Mouse (Mus musculus): ENCODE data around the gene Ankrd40. TPM values are rescaled to one million over a fixed set of nuclear protein-coding genes. Genes with fewer than 3 reads are reported as not detected.
A peak's percentile ranks its signal among the peaks of the same experiment; 100 is the strongest.

Gene Ankrd40
- polyA plus RNA-seq, 1 experiment, result 47.6 TPM

DNA sequence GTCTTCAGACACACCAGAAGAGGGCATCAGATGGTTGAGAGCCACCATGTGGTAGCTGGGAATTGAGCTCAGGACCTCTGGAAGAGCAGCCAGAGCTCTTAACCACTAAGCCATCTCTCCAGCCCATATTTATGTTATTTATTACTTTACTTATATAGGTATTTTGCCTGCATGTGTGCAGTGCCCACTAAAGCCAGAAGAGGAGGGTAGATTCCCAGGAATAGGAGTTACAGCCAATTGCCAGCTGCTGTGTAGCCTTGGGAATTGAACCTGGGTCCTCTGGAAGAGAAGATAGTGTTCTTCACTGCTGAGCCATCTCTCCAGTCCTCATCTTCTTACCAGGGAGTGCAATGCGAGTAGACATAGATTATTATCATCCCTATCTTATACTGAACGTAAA, 22.0 kb downstream of the Ankrd40 start:
- Histone ChIP-seq H3K27ac (ENCODE audit: insufficient read depth, low read depth, low read length) (no peak overlapping the region), H3K4me1 (ENCODE audit: control insufficient read depth, insufficient read depth, low read length) (no peaks in the 10 kb centered on the region; the same call in 1 of the 2 replicates), H3K4me3 (ENCODE audit: insufficient read depth, low read length) (no peak overlapping the region)
- no peak for TF ChIP-seq POLR2A (IDR thresholded peaks at IDR 0.05; ENCODE audit: borderline replicate concordance, low read depth, low read length)
- TF ChIP-seq CTCF (IDR thresholded peaks at IDR 0.05; ENCODE audit: low read depth, low read length), result no peak

DNA sequence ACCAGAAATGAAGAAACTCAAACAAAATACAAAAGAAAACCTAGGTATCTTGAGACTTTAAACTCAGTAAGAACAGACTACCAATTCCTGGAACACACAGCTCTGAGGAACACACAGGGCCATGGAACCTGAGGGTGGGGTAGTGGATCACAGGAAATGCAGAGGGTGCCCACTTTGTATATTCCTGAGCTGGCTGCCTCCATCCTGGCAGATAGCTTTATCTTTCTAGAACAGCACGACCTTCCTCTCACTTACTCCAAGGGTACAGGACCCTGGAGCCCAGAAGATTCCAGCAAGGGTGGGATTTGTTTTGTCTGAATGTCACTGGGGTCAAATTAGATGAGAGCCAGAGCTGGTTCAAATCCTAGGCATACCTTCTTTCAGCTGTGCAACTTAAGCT, 22.5 kb downstream of the Ankrd40 start:
- Histone ChIP-seq H3K4me1 (ENCODE audit: control insufficient read depth, insufficient read depth, low read length) (no peaks in the 10 kb centered on the region; the same call in 1 of the 2 replicates), H3K27ac (ENCODE audit: insufficient read depth, low read depth, low read length) (no peak overlapping the region), H3K4me3 (ENCODE audit: insufficient read depth, low read length) (no peak overlapping the region)
- TF ChIP-seq POLR2A (IDR thresholded peaks at IDR 0.05; ENCODE audit: borderline replicate concordance, low read depth, low read length), result no peak
- TF ChIP-seq CTCF (IDR thresholded peaks at IDR 0.05; ENCODE audit: low read depth, low read length), result no peak

DNA sequence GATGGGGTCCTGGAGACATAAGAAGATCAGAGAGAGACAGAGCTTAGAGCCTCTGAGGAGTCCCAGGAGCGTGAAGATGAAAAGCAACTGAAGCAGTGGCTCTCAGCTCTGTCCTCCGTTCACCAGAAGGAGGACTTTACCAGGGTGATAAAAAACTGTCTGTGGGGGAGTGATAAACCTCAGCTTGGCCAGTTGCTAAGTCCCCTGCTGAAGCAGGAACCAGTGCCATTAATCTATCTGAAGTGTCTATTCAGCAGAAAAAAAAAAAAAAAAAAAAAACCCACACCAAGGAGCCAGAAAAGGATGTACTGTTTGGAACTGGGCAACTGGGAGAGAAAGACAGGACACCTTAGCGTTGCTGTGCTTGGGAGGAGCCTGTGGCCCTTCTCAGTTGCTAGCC, 23.3 kb downstream of the Ankrd40 start:
- H3K4me1 ChIP-seq (ENCODE audit: control insufficient read depth, insufficient read depth, low read length), result peaks cover 3% of the 10 kb centered on the region; the same call in 1 of the 2 replicates
- no peak for TF ChIP-seq POLR2A (IDR thresholded peaks at IDR 0.05; ENCODE audit: borderline replicate concordance, low read depth, low read length)
- no peak for TF ChIP-seq CTCF (IDR thresholded peaks at IDR 0.05; ENCODE audit: low read depth, low read length)
- H3K27ac ChIP-seq (ENCODE audit: insufficient read depth, low read depth, low read length), result no peak overlapping the region
- H3K4me3 ChIP-seq (ENCODE audit: insufficient read depth, low read length), result no peak overlapping the region

DNA sequence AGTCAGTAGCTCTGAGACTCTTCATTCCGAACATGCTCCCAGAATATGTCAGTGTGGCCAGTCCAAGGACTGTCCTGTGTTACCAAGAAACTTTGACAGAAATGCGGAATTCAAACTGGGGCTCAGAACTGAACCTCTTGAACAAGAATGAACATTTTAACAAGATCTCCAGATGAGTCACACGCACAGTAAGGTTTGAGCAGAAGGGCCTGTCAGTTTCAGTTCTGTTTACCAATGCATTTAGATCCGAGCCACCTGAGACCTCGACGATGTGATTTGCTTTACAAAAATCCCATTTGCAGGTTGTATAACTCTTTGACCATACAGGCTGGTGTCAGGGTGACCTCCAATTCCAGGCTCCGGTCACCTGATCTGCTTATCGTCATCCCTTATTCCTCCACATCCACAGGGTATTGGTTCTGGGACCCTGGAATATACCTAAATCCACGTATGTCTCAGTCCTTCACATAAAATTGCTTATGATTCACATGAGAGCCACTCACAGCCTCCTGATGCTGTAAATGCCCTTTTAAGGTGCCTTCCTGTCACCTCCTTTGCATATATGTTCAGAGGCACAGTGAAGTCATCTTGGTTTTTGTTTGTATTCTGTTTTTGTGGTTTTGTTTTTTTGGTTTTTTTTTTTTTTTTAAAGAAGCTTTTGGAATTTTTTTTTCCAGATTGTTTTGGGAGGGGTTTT, 27.9 kb downstream of the Ankrd40 start:
- Histone ChIP-seq H3K27ac (ENCODE audit: insufficient read depth, low read depth, low read length) (no peak overlapping the region), H3K4me1 (ENCODE audit: control insufficient read depth, insufficient read depth, low read length) (peaks cover 3% of the 10 kb centered on the region; the same call in 1 of the 2 replicates), H3K4me3 (ENCODE audit: insufficient read depth, low read length) (no peak overlapping the region)
- TF ChIP-seq POLR2A (IDR thresholded peaks at IDR 0.05; ENCODE audit: borderline replicate concordance, low read depth, low read length) (no peak), CTCF (IDR thresholded peaks at IDR 0.05; ENCODE audit: low read depth, low read length) (no peak)

DNA sequence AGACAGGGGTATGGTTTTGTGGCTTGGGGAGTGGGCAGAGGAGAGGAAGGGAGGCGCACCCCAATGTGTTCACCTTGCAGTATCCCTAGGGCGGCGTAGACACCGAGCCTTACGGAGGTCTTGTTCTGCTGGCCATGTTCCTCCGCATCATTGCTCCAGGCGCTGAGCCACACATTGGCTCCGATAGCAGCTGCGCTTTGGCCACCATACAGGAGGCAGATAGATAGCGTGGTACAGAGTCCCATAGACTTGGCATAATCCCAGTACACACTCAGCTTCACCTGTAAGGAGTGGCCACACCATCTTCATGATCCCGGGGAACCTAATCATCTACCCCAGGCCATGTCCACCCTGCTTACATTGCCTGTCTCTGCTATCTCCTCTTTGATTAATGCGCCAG, 31.4 kb downstream of the Ankrd40 start:
- no peak for TF ChIP-seq POLR2A (IDR thresholded peaks at IDR 0.05; ENCODE audit: borderline replicate concordance, low read depth, low read length)
- TF ChIP-seq CTCF (IDR thresholded peaks at IDR 0.05; ENCODE audit: low read depth, low read length), result no peak
- Histone ChIP-seq H3K4me3 (ENCODE audit: insufficient read depth, low read length) (no peak overlapping the region), H3K27ac (ENCODE audit: insufficient read depth, low read depth, low read length) (no peak overlapping the region), H3K4me1 (ENCODE audit: control insufficient read depth, insufficient read depth, low read length) (peaks cover 3% of the 10 kb centered on the region; the same call in 1 of the 2 replicates)

DNA sequence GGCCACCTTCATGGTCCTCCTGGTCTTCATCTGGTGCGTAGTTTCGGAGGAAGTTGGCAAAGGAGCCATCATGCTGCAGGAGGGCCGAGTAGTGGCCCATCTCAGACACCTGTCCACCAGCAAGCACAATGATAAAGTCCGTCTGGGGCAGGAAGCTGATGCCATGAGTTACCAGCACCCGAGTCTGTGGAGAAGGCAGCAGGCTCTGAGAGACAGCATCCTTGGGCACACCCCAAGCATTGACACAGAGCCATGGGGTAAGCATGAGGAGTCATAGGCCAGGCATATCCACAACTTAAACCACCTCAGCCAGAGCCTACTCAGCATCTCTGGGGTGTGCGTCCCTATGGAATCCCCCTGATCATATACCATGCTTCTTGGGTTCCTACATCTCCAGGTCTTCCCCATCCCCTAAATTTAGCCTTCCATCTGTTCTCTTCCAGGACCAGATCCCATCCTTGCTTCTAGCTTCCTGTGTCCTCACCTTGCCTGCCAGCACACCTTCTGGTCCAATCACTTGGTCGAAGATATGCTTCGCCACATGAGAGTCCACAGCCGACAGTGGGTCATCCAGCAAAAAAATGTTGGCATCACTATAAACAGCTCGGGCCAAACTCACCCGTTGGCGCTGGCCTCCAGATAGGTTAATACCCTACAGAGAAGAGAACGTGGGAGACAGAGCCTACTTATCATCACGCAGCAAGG, 33.5 kb downstream of the Ankrd40 start:
- Histone ChIP-seq H3K4me3 (ENCODE audit: insufficient read depth, low read length) (no peak overlapping the region), H3K27ac (ENCODE audit: insufficient read depth, low read depth, low read length) (no peak overlapping the region), H3K4me1 (ENCODE audit: control insufficient read depth, insufficient read depth, low read length) (no peaks in the 10 kb centered on the region)
- no peak for TF ChIP-seq POLR2A (IDR thresholded peaks at IDR 0.05; ENCODE audit: borderline replicate concordance, low read depth, low read length)
- no peak for TF ChIP-seq CTCF (IDR thresholded peaks at IDR 0.05; ENCODE audit: low read depth, low read length)

DNA sequence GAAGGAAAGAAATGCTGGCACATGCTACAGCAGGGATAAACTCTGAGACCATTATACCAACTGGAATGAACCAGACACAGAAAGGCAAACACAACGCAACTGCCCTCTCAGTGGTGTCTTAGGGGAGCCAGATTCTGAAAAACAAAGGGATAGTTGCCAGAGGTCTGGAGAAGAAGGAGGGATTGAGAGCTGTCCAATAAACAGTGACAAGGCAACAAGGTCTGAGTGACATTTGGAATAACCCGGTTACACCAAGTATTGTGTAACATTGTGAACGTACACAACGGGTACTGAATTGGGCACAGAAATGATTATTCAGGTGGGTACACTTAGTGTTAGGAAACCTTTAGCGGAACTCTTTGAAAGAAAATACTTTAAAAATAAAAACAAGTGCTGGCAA, 34.3 kb downstream of the Ankrd40 start:
- H3K27ac ChIP-seq (ENCODE audit: insufficient read depth, low read depth, low read length), result no peak overlapping the region
- no peak for TF ChIP-seq CTCF (IDR thresholded peaks at IDR 0.05; ENCODE audit: low read depth, low read length)
- TF ChIP-seq POLR2A (IDR thresholded peaks at IDR 0.05; ENCODE audit: borderline replicate concordance, low read depth, low read length), result no peak
- H3K4me1 ChIP-seq (ENCODE audit: control insufficient read depth, insufficient read depth, low read length), result no peaks in the 10 kb centered on the region
- no peak overlapping the region for H3K4me3 ChIP-seq (ENCODE audit: insufficient read depth, low read length)

DNA sequence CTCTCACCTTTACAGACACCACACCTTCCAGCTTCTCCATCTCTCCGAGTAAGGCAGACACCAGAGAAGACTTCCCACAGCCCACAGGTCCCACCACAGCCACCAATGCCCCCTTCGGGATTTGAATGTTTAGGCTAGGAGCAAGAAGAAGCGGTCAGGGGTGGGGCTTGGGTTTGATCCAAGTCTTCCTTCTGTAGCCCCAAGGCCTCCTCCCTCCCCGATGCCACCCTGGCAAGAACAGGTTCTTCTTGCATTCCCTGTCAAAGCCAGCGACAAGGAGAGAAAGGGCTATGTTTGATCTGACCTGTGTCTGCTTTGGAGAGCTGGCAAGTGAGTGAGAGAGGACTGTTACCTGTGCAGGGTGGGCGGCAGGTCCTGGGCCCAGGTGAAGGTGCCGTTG, 35.9 kb downstream of the Ankrd40 start:
- Histone ChIP-seq H3K4me3 (ENCODE audit: insufficient read depth, low read length) (no peak overlapping the region), H3K27ac (ENCODE audit: insufficient read depth, low read depth, low read length) (no peak overlapping the region), H3K4me1 (ENCODE audit: control insufficient read depth, insufficient read depth, low read length) (no peaks in the 10 kb centered on the region)
- TF ChIP-seq POLR2A (IDR thresholded peaks at IDR 0.05; ENCODE audit: borderline replicate concordance, low read depth, low read length) (no peak), CTCF (IDR thresholded peaks at IDR 0.05; ENCODE audit: low read depth, low read length) (no peak)

DNA sequence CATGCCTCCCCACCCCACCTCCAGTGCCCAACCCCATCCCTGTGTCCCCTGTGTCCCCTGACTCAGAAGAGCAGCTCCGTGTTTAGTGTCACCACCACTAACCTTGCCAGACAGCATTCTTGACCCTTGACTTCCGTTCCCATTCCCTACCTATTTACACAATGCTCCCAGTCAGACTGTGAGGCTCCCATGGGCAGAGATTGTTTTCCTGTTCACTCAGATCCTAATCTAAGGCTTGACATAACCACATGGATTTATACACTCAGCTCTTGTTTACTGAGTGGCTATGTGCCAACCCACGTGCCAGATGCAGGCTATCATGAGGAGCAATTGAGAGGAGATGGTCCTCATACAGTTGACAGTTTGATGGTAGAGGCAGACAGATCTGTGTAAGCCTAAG, 37.5 kb downstream of the Ankrd40 start:
- H3K4me3 ChIP-seq (ENCODE audit: insufficient read depth, low read length), result no peak overlapping the region
- peaks cover 10% of the 10 kb centered on the region for H3K4me1 ChIP-seq (ENCODE audit: control insufficient read depth, insufficient read depth, low read length)
- TF ChIP-seq POLR2A (IDR thresholded peaks at IDR 0.05; ENCODE audit: borderline replicate concordance, low read depth, low read length) (no peak), CTCF (IDR thresholded peaks at IDR 0.05; ENCODE audit: low read depth, low read length) (no peak)
- H3K27ac ChIP-seq (ENCODE audit: insufficient read depth, low read depth, low read length), result no peak overlapping the region

DNA sequence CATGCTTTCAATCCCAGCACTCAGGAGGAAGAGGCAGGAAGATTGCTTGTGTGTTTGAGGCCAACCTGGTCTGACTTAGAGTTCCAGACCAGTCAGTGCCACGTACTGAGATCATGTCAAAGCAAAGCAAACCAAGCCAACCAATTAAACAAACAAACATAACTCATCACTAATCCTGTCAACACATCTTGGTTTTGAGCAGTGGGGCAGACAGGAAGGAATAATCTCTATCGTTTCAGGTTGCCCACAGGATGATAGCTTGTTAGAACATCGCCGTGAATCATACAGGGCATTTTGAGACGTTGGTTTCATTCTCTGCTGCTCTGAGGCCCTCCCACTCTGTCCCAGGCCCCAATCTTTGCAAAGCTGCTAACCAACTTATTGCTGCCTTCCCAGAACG, 42.2 kb downstream of the Ankrd40 start:
- TF ChIP-seq POLR2A (IDR thresholded peaks at IDR 0.05; ENCODE audit: borderline replicate concordance, low read depth, low read length), result no peak
- no peak for TF ChIP-seq CTCF (IDR thresholded peaks at IDR 0.05; ENCODE audit: low read depth, low read length)
- H3K27ac ChIP-seq (ENCODE audit: insufficient read depth, low read depth, low read length), result peak overlapping the region; percentile 59; the same call in 1 of the 2 replicates
- H3K4me1 ChIP-seq (ENCODE audit: control insufficient read depth, insufficient read depth, low read length), result peaks cover 21% of the 10 kb centered on the region
- H3K4me3 ChIP-seq (ENCODE audit: insufficient read depth, low read length), result no peak overlapping the region
